Mouse (Mus musculus) gastrocnemius, postnatal 10 days (tissue): ENCODE data around the gene Wbp1l. TPM values are rescaled to one million over a fixed set of nuclear protein-coding genes. Genes with fewer than 3 reads are reported as not detected.

Experiments used
- DNase-seq: peaks from one replicate; pipeline ENCODE4 v3.0.0; 2021; ENCODE audit warnings: mixed read lengths
- total RNA-seq, 2 experiments: library from RNA; stranded (reverse); gene quantifications; 2 replicates each; pipeline ENCODE4 v1.2.3; 2021

Gene Wbp1l
- total RNA-seq, 2 experiments from 2014 or later = 38.3 to 41.6 TPM

DNA sequence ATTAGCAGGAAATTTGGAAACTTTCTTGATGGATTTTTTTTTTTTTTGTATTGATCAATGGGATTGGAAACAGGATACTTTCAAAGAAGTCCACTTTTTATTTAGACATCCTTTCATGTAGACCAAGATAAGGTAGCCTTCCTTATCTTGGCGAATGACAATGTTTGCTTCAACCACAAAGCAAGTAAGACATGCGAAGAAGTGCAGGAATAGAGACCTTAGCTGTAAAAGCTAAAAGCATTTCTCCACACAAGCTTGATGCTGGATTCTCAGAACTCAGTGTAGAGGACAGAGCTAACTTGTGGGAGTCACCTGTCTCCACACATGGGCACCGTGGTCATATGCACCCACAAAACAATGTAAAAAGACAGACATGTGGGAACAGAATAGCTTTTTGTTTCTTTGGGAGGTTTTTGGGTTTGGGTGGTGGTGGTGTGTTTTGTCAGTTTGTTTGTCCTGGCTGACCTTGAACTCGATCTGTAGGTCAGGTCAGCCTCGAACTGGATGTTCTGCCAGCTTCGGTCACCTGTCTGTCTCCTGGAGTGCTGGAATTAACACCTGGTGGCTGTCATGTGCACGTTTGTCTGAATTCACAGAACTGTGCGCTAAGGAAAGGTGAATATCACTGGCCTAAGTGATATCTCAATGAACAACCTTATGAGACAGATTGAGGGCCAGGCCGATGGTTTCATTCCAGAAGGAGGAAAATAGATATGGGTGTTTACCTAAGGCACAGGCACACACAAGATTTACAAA lies 107.8 kb downstream of the Wbp1l start:
- DNase-seq = no peak

Other genes with a start within 250 kb of the Wbp1l start
- under 1 TPM; 0.35 to 0.56 TPM for gene 2310034G01Rik, start 248.8 kb upstream of the Wbp1l start, total RNA-seq
- gene Actr1a, start 203.3 kb upstream of the Wbp1l start, total RNA-seq = 10 to 100 TPM; 65.1 to 69.1 TPM
- gene Sufu, start 202.2 kb upstream of the Wbp1l start, total RNA-seq = 10 to 100 TPM; 11.8 to 14.2 TPM
- gene Trim8, start 97.4 kb upstream of the Wbp1l start, total RNA-seq = 10 to 100 TPM; 26.1 to 29.7 TPM
- 10 to 100 TPM; 48.9 to 50.5 TPM for gene Arl3, start 25.9 kb upstream of the Wbp1l start, total RNA-seq
- gene Sfxn2, start 25.7 kb upstream of the Wbp1l start, total RNA-seq = 1 to 10 TPM; 5.5 to 7.3 TPM
- not detected for gene Cyp17a1, start 74.1 kb downstream of the Wbp1l start, total RNA-seq
- gene Borcs7, start 90.8 kb downstream of the Wbp1l start, total RNA-seq = 10 to 100 TPM; 14.6 to 16.9 TPM
- gene As3mt, start 108.4 kb downstream of the Wbp1l start, total RNA-seq = 10 to 100 TPM; 66.4 to 71.2 TPM
- gene Cnnm2, start 162.5 kb downstream of the Wbp1l start, total RNA-seq = 1 to 10 TPM; 3.6 to 4.5 TPM